26 mouse cellular contexts compared by ENCODE assay signal in the genomic region with DNA sequence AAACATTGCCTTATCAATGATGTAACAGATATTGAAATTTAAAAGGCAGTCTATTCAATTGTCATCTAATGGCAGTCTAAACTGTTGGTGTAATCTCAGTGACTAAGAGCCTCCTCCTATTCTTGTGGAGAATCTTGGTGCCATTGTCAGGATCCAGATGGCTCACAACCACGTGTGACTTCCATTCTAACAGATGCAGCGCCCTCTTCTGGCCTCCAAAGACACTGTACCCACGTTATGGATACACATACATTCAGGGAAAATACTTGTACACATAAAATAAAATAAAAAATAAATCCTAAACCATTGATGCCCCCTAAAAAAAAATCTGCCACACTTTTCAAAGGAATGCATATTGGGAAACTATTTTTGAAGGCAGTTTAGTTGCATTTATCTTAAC.
DNase-seq lines count a peak whose midpoint lies in the region; ATAC-seq and TF ChIP-seq lines count a peak whose summit lies in the region.
"Had no signal": no experiment of that assay in that cellular context is flagged by ENCODE, and none has a peak within 500 bp of the region (broad histone marks: within the 10 kb centered on the region; RNA-seq: fewer than 3 reads in every experiment).

No protein-coding gene starts in this region.

- no peaks in the 10 kb centered on the region for H3K36me3 ChIP-seq in forebrain, postnatal 0 days (ENCODE audit: insufficient read depth)
- H3K36me3 ChIP-seq in forebrain, embryonic 15.5 days = no peaks in the 10 kb centered on the region
- no peaks in the 10 kb centered on the region for H3K36me3 ChIP-seq in kidney, postnatal 0 days (ENCODE audit: insufficient read depth, low read length)
- H3K36me3 ChIP-seq: heart, embryonic 10.5 days; heart, embryonic 15.5 days; hindbrain, embryonic 12.5 days; limb, embryonic 12.5 days; liver, embryonic 15.5 days; midbrain, embryonic 12.5 days; stomach, embryonic 15.5 days had no signal

- no peak overlapping the region for H3K4me3 ChIP-seq in forebrain, postnatal 0 days (ENCODE audit: low read depth, low read length)
- H3K4me3 ChIP-seq in forebrain, embryonic 15.5 days = no peak overlapping the region
- no peak overlapping the region for H3K4me3 ChIP-seq in kidney, postnatal 0 days (replicated peaks; ENCODE audit: low read depth, low read length)
- H3K4me3 ChIP-seq: forebrain, embryonic 13.5 days; heart, embryonic 10.5 days; heart, embryonic 15.5 days; hindbrain, embryonic 12.5 days; limb, embryonic 12.5 days; liver, embryonic 15.5 days; midbrain, embryonic 12.5 days; stomach, embryonic 15.5 days had no signal

- H3K4me2 ChIP-seq in forebrain, postnatal 0 days (ENCODE audit: low read depth) = no peak overlapping the region
- no peak overlapping the region for H3K4me2 ChIP-seq in forebrain, embryonic 15.5 days (replicated peaks)
- no peak overlapping the region for H3K4me2 ChIP-seq in kidney, postnatal 0 days (ENCODE audit: low read length)
- H3K4me2 ChIP-seq: forebrain, embryonic 13.5 days; heart, embryonic 15.5 days; hindbrain, embryonic 12.5 days; limb, embryonic 12.5 days; liver, embryonic 15.5 days; lung, embryonic 14.5 days; midbrain, embryonic 12.5 days; stomach, embryonic 15.5 days had no signal

- DNase-seq in forebrain, postnatal 0 days = no peak
- no peak for DNase-seq in kidney, postnatal 0 days (ENCODE audit: low spot score)
- no peak for DNase-seq in kidney, adult 11 months
- peak; percentile 16 for DNase-seq in 416B (ENCODE audit: low read depth)
- DNase-seq in ZHBTc4 (ENCODE audit: low read depth, low spot score) = peak; percentile 40
- DNase-seq in thymus, postnatal 36 days = no peak
- no peak for DNase-seq in adrenal gland, postnatal 4 days (ENCODE audit: low spot score in 2 of 2)
- DNase-seq: adrenal gland, adult 8-10 months; cerebellum, adult 11 months; cerebellum, adult 9-10 months; cerebellum, postnatal 36 days; kidney, adult 2 months; kidney, postnatal 4 days; layer of hippocampus, adult 9-11 months; lung, embryonic 14.5 days; right cerebral cortex, postnatal 14 days; thymus, postnatal 25 days had no signal

- no peak for ATAC-seq in forebrain, postnatal 0 days
- no peak for ATAC-seq in forebrain, embryonic 15.5 days (replicated peaks)
- no peak for ATAC-seq in kidney, postnatal 0 days (replicated peaks; ENCODE audit: low FRiP score, low read depth)
- ATAC-seq: forebrain, embryonic 13.5 days had no signal

- TF ChIP-seq CTCF in forebrain, postnatal 0 days (IDR thresholded peaks at IDR 0.05; ENCODE audit: low read depth) = peak; percentile 32
- peak; percentile 25; the same call in 1 of the 2 replicates for TF ChIP-seq CTCF in kidney, postnatal 0 days (IDR thresholded peaks at IDR 0.05; ENCODE audit: low read depth)

- no peak overlapping the region for H3K27ac ChIP-seq in forebrain, postnatal 0 days (ENCODE audit: low read depth, low read length)
- H3K27ac ChIP-seq in forebrain, embryonic 15.5 days (replicated peaks) = no peak overlapping the region
- H3K27ac ChIP-seq in kidney, postnatal 0 days = no peak overlapping the region
- H3K27ac ChIP-seq: forebrain, embryonic 13.5 days; heart, embryonic 10.5 days; heart, embryonic 15.5 days; hindbrain, embryonic 12.5 days; limb, embryonic 12.5 days; liver, embryonic 15.5 days; midbrain, embryonic 12.5 days; stomach, embryonic 15.5 days had no signal

- H3K9ac ChIP-seq in forebrain, postnatal 0 days = no peak overlapping the region
- H3K9ac ChIP-seq in forebrain, embryonic 15.5 days (replicated peaks) = no peak overlapping the region
- H3K9ac ChIP-seq in kidney, postnatal 0 days (ENCODE audit: low read depth, low read length) = no peak overlapping the region
- H3K9ac ChIP-seq: forebrain, embryonic 13.5 days; heart, embryonic 15.5 days; hindbrain, embryonic 12.5 days; limb, embryonic 12.5 days; liver, embryonic 15.5 days; lung, embryonic 14.5 days; midbrain, embryonic 12.5 days; stomach, embryonic 15.5 days had no signal

- 83% methylated on average over 3 of the region's 3 CpGs for WGBS in forebrain, postnatal 0 days
- 75% methylated on average over 3 of the region's 3 CpGs for WGBS in forebrain, embryonic 15.5 days
- 78% methylated on average over 3 of the region's 3 CpGs for WGBS in kidney, postnatal 0 days

- H3K27me3 ChIP-seq in forebrain, postnatal 0 days (ENCODE audit: insufficient read depth, low read length) = no peaks in the 10 kb centered on the region; the same call in 1 of the 2 replicates
- H3K27me3 ChIP-seq in forebrain, embryonic 15.5 days = no peaks in the 10 kb centered on the region
- no peaks in the 10 kb centered on the region for H3K27me3 ChIP-seq in kidney, postnatal 0 days (ENCODE audit: insufficient read depth, low read length)
- H3K27me3 ChIP-seq: heart, embryonic 15.5 days; hindbrain, embryonic 12.5 days; limb, embryonic 12.5 days; liver, embryonic 15.5 days; midbrain, embryonic 12.5 days; stomach, embryonic 15.5 days had no signal

- peaks cover 9% of the 10 kb centered on the region; the same call in 1 of the 2 replicates for H3K4me1 ChIP-seq in forebrain, postnatal 0 days (ENCODE audit: insufficient read depth)
- peaks cover 13% of the 10 kb centered on the region for H3K4me1 ChIP-seq in forebrain, embryonic 15.5 days
- no peaks in the 10 kb centered on the region for H3K4me1 ChIP-seq in kidney, postnatal 0 days (replicated peaks; ENCODE audit: insufficient read depth, low read length)
- H3K4me1 ChIP-seq: liver, embryonic 15.5 days had no signal

- H3K9me3 ChIP-seq in forebrain, postnatal 0 days (ENCODE audit: low read length) = no peaks in the 10 kb centered on the region
- H3K9me3 ChIP-seq in forebrain, embryonic 15.5 days = no peaks in the 10 kb centered on the region
- no peaks in the 10 kb centered on the region for H3K9me3 ChIP-seq in kidney, postnatal 0 days (replicated peaks; ENCODE audit: low read length)
- H3K9me3 ChIP-seq: forebrain, embryonic 13.5 days; heart, embryonic 10.5 days; heart, embryonic 15.5 days; hindbrain, embryonic 12.5 days; limb, embryonic 12.5 days; liver, embryonic 15.5 days; midbrain, embryonic 12.5 days; stomach, embryonic 15.5 days had no signal

Comparison
In these comparisons a context has a peak if more than half of its experiments do, and no peak if none do; other contexts are left out.
1. DNase-seq: peak in 416B (single experiment) and ZHBTc4 (single experiment); none in forebrain, postnatal 0 days (single experiment), kidney, postnatal 0 days (single experiment), kidney, adult 11 months (single experiment), thymus, postnatal 36 days (0 of 2) and adrenal gland, postnatal 4 days (0 of 2).